Mouse (Mus musculus) G1E (cell line): ENCODE measurements around the gene Il15.

Source experiments
- CTCF ChIP-seq: IDR thresholded peaks from 2 replicates; pipeline ENCODE4 v1.5.1; 2012; ENCODE audit warnings: low read depth, low read length, inconsistent platforms, mixed read lengths
- GATA1 ChIP-seq: IDR thresholded peaks from 2 replicates; pipeline ENCODE4 v1.6.1; 2012; ENCODE audit warnings: borderline replicate concordance, low read length, inconsistent platforms, mixed read lengths
- GATA2 ChIP-seq: IDR thresholded peaks from 2 replicates; pipeline ENCODE4 v1.6.1; 2012; ENCODE audit warnings: low read depth, low read length, inconsistent platforms, borderline replicate concordance
- POLR2AphosphoS5 ChIP-seq: IDR thresholded peaks from 2 replicates; pipeline ENCODE4 v1.6.1; 2012; ENCODE audit warnings: low read depth, low read length, inconsistent platforms; ENCODE audit not compliant: insufficient replicate concordance
- TAL1 ChIP-seq: conservative IDR thresholded peaks from 2 replicates; pipeline ENCODE4 v1.6.1; 2012; ENCODE audit warnings: low read depth, low read length, inconsistent platforms, mixed read lengths

DNA sequence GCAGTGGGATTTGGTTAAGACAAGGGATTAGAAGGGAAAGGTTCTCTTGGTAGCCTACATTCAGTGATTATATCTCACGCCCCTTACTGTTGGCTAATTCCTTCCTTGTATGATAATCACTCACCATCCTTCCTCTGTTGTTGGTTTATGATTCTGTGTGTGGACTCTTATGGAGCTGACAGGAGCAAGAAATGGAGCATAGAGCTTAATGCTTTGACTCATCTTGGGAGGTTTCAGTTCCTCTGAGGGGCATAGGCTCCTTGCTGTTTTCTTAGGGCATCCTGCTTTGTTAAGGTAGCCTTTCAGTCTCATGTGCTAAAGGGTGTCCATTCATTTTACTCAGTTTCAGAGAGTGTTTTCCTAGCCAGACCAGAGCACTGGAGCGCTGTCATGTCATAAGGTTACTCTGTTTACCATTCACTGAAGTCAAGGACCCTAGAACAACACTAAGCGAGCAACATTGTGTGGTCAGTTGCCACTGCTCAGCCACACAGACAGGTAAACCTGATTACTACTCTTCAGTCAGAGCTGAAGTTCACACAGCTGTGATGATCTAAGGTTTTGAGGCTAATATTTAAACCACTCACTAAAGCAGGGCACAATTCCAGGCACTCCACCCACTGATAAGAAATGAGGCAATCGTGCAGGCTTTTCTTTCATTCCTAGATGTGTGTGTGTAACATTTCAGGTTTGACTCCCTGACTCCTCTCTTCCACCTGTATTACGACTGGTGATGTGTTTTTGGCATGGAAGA is 13.7 kb upstream of the Il15 start:
- no peak for TF ChIP-seq TAL1
- no peak for TF ChIP-seq CTCF
- TF ChIP-seq POLR2AphosphoS5 = no peak
- TF ChIP-seq GATA1 = no peak
- TF ChIP-seq GATA2 = no peak
